Mouse (Mus musculus) layer of hippocampus, postnatal 10 days (tissue): ENCODE measurements around the gene Myl3. TPM values are rescaled to one million over a fixed set of nuclear protein-coding genes. Genes with fewer than 3 reads are reported as not detected.

Experiments
- DNase-seq, 2 experiments: peaks; one replicate each; pipeline ENCODE4 v3.0.0; 2021; ENCODE audit warnings: low spot score in 2 of 2
- total RNA-seq, 2 experiments: library from RNA; stranded (reverse); gene quantifications; 2 replicates each; pipeline ENCODE4 v1.2.3; 2021

The Myl3 gene
- total RNA-seq, 2 experiments from 2014 or later, result 0.49 to 0.75 TPM

DNA sequence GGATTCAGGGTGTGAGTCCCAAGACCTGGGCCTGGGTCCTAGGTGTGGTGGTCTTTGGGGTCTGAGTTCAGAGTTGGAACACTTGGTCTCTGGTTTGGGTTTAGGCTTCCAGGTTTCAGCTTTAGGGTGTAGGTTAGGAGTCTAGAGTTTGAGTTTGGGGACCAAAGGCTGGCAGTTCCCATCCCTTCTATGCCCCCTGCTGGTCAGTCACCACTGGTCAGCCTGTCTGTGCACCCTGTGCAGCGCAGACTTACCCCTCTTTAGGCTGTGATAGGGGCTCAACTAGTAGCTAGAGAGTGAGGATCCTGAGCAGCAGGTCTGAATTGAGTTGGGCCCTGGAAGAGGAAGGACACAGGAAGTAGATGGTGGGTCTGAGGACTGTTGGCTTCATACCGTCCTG is 17.6 kb downstream of the Myl3 start:
- peak; percentile 50 to 62 for DNase-seq

DNA sequence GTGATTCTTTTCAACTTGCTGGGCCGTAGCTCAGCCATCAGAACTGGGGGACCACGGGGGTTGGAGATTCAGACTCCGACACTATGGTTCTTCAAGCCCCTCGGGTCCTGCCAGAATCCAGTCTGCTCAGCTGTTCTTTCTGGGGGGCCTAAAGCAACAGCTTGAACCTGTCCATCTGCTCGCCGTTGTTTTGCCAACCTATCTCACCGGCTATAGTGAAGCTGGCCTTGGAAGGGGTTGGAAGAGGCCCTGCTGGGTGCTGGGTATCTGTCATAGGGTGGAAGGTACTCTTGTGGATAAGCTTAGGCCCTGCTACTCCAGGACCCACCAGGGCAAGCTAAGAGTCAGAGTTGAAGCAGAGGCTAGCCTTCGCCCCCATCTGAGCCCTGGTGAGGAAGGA is 19.2 kb downstream of the Myl3 start:
- no peak for DNase-seq

DNA sequence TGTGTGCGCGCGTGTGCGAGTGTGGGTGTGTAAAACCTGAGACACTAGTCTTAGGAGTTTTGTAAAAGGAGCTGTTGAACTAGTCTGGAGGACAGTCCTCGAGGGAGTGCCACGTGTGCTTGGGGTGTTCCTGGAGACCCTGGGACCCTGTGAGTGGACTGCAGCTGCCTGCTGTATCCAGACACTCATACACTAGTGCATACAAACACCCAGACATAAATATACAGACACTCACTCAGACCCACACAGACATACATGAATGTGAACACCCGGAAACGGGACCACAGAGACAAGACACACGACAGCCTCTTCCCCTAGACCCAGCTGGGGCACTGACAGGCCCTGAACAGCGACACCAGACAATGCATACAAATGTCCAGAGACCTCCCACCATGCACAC is 21.1 kb downstream of the Myl3 start:
- no peak for DNase-seq

- no peak for DNase-seq
Observed at GRCm38 (mm10) chr9:110763405-110763804, 21.7 kb downstream of the Myl3 start.

- no peak for DNase-seq
Observed at GRCm38 (mm10) chr9:110772336-110772735, 30.7 kb downstream of the Myl3 start.

DNA sequence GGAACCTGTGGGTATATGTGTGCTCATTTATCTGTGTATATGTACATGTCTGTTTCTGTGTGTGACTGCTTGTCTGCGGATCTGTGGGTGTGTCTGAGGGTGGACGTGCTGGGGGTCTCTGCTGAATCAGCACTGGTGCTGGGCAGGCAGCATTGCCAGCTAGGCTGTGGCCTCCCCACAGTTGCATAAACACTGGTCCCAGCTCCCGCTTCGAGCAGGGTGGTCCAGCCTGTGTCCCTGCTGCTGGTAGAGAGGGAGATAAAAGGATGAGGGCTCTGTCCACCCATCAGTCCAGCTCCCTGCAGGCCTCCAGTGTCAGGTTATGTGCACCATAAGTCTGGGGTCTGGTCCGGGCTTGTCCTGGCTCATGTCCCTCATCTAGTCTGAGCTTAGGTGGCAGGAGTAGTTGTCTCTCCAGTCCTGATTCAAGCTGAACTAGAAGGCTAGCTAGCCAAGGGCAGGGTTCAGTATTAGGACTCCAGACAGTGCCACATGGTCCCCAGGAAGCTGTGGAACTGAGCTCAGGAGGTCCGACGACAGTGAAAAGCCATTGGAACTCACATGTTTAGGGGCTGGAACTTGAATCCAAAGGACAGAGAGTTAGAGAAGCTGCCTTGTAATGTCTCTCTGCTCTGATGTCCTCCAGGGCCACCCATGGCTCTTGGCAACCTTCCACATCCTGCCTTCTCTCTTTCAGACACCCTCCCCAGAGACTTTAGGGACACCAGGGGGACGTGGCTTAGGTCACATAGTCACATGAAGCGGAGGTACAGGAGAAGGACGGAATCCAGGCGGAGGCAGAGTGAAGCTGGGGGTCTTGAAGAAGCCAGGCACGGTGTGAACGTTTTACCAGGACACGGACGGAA is 33.0 kb downstream of the Myl3 start:
- no peak for DNase-seq

DNA sequence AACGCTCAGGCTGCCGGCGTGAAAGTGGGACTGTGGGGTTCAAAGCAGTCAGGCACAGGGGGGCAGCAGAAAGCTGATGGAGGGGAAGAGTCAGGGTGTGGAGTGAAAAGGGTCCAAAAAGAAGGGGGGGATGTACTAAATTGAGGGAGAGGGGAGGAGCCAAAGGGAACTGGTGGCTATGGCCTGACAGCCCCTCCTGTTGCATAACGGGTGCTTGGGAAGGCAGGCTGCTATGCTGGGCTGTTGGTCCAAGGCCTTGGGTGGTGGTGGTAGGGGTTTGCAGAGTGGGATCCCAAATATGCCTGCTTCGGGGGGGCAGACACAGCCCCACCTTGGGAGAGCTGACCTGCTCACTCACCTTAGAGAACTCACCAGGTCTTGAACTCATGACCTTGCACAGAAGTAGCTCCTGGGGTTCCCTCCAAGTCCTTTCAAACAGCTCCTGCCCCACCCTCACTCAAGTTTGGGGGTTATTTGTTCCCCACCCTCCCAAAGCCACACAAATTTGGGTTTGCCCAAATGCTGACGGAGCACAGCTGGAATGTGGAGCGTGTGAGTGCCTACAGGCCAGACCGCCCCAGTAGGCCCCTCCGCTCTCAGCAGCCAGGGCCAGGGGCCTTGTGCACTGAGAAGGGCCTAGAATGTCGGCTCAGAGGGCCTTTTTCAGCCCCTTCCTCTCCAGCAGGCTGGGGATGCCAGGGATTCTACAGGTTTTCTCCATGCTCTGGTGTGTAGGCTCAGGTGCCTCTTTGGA is 33.8 kb downstream of the Myl3 start:
- DNase-seq, result no peak

DNA sequence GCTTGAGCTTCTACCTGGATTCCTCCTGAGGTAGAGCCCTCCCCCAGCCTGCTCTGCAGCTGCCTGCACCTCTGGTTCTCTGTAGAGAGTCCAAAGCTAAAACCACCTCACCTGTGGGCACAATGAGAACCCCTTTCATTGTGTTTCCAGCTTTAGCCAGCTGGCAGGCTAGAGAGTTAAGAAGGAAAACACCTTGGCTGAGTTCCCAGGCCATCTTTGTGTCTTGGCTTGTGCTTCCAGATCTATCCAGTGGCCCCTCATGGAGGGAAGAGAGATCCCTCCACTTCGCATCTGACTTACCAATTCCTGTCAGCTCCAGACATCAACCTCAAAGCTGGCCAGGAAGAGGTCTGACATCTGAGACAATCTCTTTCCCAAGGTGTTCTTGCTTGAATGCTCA is 36.4 kb downstream of the Myl3 start:
- no peak for DNase-seq

DNA sequence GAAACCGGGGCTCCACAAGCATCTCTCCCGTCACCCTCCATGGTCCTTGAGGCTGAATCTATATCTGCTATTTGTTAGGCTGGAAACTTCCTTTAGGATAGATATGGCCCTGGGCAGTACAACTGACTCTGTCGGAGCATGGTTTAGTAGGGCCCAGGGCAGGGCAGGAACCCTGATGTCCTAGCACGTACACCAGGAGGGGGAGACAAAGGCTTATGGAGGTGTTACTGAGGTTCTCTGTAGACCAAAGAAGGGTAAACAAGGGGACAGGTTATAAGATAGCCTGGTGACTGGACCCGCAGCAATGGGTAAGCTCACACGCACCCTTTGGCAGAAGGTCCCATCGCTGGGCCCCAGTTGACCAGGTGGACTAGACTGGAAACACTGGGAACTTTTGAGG is 36.9 kb downstream of the Myl3 start:
- no peak for DNase-seq

DNA sequence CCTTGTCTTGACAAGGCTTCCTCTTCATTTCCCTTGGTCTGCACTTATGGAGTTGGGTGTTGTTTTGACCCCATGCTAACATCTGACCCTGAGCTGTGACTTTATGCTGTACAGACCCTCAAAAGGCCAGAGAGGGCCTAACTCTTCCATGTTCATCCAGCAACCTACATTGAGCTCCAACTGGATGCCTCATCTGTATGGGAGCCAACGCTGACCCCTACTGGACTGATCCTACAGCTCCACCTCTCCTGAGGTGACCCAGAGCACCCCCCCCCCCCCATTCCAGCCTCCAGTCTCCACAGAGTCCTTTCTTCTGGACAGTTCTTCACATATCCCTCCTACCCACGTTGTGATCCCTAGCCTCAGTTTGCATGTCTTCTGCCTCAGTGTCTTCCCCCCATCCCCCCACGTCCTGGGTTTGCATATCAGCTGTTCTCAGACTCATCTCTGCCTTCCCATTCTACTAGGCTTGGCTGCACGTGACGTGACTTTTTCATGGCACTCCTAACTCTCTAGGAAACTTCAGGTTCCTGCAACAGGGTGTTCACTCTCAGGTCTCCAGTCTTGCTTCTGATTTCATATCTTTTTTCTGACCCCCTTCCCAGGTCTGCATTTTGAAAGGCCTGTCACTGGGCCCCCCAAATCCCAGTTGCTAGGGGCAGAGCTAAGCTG is 37.7 kb downstream of the Myl3 start:
- DNase-seq, result no peak

DNA sequence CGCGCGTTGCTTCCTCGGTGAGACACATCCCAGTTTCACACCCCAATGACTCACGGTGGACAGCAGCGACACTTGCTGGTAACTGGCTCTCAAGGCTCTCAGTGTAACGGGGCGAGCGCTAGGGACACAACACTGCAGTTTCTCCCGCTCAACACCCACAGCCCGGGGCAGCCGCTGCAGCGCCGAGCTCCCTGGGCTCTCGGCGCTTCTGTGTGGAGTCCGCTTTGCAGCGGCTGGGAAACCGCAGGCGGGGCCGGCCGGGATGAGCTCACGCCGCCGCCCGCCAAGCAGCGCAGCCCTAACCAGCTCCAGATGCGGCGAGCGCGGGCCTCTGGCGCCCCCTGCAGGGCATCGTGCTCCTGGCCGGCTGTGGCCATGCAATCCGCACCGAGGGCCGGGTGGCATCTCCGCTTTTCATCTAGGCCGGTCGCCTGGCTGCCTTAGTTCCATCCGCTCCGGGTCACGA is 39.6 kb downstream of the Myl3 start:
- DNase-seq, result peak; percentile 97

DNA sequence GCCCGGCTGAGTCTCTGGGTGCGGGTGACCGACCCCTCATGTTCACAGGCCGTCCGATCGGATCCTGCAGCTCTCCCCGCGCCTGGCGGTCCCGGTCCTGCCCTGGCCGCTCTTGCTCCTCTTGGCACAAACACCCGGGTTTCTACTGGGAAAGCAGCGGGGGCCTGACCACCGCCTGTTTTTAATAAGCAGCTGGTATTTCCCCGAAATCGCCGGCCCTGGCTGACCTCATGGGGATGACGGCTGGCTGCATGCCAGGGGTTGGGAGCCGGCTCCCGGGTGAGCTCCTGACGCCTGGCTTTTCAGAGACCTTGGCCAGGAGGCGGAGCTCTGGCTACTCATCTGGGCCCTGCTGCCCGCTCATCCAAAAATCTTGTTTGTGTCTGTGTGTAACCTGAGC is 40.1 kb downstream of the Myl3 start:
- peak; percentile 83 to 85 for DNase-seq

DNA sequence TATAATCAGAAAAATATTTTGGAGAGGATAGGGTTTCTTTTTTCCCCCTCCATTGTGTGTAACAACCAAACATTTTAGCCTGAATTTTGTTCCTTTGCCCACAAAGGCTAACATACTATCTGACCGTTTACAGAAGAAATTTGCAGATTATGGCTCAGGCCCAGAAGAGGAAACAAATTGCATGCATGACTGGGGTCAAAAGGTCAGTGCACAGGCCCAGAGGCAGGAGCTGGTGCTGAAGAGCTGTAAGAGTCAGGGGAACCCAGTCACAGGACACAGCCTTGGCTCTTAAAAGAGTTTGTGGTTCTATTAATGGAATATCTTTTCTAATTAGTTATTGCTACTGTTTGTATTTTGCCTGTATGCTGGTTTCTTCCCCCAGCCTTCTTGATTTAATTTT is 42.0 kb downstream of the Myl3 start:
- DNase-seq, result no peak

- DNase-seq, result no peak
Observed at GRCm38 (mm10) chr9:110788169-110788568, 46.5 kb downstream of the Myl3 start.

DNA sequence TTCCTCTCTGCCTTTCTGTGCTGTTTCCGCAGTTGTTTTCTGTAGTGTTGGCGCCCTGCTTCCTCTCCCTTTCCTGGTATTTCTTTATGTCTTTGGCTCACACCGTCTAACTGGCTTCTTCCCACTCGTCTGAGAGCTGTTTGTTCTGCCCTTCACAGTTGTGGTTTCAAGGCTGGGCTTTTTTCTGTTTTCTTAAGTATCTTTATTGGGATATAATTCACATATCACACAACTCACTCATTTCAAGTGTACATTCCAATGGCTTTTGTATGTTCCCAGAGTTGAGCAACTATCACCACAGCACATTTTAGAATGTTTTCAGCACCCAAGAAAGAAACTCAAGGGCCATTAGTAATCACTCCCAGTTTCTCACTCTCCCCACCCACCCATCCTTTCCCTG is 48.8 kb downstream of the Myl3 start:
- no peak for DNase-seq

GRCm38 (mm10) chr9:110797013-110797412 is 55.4 kb downstream of the Myl3 start:
- no peak for DNase-seq

DNA sequence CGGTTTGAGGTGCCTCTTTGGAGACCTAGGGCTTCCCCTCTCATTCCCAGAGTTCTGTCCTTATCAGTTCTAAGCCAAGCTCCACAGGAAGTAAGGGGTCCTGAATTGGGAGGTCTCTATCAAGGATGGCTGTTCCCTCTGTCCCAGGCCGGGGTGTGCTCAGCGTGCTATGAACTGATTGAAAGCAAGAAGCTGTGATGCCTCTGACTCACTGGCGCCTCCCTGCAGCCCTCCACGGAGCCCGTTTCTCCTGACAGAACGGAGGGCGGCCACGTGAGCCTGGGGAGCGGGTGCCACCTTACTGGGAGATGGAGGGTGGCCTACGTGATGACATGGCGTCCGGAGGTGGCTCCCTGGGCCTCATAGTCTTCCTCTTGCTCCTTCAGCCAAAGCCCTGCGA is 56.2 kb downstream of the Myl3 start, which contains the start of gene Prss42:
TSS of gene Prss42 (plus strand) at position 301 of the 400 bp plus-strand sequence.
- DNase-seq, result no peak

- no peak for DNase-seq
Observed at GRCm38 (mm10) chr9:110800834-110801479, 59.3 kb downstream of the Myl3 start.

DNA sequence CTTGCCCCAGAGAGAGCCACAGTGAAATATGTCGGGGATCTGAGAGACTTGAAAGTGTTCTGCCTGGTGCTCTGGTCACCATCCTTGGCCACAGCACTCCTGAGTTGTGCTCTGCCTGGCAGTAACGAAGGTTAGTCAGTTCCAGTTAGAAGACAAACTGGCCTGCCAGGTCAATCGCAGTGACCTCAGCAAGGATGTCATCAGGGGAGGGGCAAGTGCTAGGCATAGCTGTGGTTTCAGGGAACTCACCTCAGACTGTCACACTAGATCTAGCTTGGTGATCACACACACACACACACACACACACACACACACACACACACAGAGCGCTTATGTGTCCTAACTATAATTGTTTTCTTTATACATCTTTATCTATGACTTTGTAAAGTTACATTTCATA is 61.6 kb downstream of the Myl3 start:
- DNase-seq, result no peak

DNA sequence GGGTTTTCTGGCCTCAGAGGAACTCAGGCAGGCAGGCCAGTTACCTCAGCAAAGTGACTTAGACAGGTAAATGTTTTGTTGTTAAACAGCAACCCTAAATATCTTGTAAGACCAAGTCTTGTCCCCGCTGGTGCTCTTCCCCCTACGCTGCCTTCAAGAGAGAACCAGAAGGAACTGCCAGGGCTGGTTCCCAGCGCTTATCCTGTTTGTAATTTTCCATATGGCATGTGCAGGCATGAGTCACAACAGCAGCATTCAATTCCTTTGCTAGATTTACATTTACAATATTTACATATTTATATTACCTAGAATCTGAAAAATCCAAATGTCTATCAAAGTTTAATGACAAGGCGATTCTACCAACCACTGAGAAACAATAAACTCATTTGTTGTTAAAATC is 68.4 kb downstream of the Myl3 start:
- DNase-seq, result no peak

- no peak for DNase-seq
Observed at GRCm38 (mm10) chr9:110813789-110814188, 72.1 kb downstream of the Myl3 start, which contains the start of gene Prss44. Gene Prss44, plus strand, starts transcription at chr9:110813994.
